Mouse (Mus musculus): ENCODE data around the gene R3hdm1.
"Not testable (repeated sequence)": the region's sequence is repeated elsewhere in the genome, so short reads cannot be mapped to it uniquely, and the experiment has no call there.

The R3hdm1 gene

DNA sequence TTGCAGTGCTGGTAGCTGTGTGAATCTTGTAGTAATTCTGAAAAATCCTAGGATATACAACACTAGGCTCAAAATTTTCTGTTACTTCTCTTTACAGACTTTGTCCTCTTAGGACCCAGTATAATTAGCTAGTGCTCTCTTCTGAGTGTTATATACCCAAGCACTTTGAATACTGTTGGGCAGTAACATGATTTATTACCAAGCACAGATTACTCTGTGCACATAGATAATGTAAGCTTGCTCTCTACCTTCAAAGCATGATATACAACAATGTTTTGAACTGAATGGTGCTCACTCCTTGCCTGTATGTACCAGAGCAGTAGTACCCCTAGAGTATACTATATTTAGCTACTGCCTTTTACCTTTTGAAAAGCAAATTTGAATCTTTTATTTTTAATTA is 33.1 kb downstream of the R3hdm1 start:
- not testable (repeated sequence) for DNase-seq (ENCODE audit: low spot score)

DNA sequence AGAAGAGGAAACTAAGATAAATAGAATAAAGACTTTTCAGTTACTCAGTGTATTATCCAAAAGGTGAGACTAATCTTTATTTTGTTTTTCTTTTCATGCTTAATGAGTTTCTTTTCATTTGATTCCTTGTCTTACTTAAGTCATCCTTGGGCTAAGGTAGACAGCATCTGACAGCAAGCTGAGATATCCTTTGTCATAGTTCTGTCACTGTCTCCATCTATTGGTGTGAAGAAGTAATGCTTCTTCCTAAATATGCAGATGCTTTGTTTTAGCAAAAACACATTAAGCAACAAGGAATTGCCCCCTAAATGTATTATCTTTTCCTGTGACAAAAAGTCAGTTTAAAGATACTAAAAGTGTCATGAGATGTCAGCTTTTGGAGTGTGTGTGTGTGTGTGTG is 37.9 kb downstream of the R3hdm1 start:
- DNase-seq (ENCODE audit: low spot score) = no peak

DNA sequence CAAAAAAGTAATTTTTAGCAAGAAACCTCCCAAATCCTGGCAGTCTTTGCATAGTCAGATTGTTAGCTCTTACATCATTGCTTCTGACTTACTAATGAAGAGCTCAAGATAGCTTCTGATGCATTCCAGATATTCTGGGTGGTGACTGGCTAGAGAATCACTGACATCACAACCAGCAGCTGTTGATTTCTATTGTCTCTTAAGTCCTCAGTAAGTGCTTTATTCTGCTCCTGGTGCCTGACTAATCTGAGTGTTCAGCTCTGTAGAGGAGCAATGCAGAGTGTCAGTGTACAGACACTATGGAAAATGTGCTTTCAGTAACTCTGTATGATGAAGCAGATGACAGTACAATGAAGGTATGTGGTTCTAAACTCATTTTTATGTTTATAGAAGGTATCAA is 38.6 kb downstream of the R3hdm1 start:
- no peak for DNase-seq (ENCODE audit: low spot score)

- DNase-seq (ENCODE audit: low spot score) = no peak
Observed at GRCm38 (mm10) chr1:128166956-128167355, 63.9 kb downstream of the R3hdm1 start.

DNA sequence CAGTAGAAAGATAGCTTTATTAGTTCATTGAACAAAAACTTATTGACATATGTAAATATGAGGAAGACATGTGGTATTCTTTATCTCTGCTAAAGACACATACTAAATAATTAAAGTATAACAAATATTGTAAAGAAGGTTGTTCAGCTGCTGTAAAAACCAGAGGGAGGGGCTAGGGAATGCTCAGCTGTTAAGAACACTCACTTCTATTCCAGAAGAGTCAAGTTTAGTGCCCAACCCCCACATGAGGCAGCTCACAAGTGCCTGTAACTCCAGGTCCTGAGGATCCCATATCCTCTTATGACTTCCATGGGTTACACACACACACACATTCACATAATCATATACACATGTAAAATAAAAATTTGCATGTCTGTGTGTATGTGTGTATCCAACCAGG is 67.0 kb downstream of the R3hdm1 start:
- DNase-seq (ENCODE audit: low spot score) = no peak

- DNase-seq (ENCODE audit: low spot score) = no peak
Observed at GRCm38 (mm10) chr1:128191426-128191825, 88.3 kb downstream of the R3hdm1 start.

DNA sequence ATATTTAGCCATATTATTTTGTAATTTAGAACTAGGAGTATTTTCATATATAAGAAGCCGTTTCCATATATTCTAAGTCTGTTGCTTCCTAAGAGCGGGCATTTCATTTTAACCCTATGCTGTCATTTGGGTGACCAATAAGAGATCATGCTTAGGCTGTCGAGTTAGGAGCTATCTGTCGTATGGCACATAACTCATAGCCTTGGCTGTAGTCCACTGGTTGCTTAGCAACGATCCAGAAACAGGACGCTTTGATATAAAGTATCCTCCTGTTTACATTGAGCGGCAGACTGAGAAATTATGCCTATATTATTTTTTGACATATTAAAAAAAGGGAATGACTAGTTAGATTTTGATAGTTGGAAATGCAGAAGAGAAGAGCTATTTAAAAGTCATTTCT is 89.3 kb downstream of the R3hdm1 start:
- DNase-seq (ENCODE audit: low spot score) = no peak

- DNase-seq (ENCODE audit: low spot score) = no peak
Observed at GRCm38 (mm10) chr1:128194011-128194410, 90.9 kb downstream of the R3hdm1 start.

GRCm38 (mm10) chr1:128197353-128197752 is 94.3 kb downstream of the R3hdm1 start:
- no peak for DNase-seq (ENCODE audit: low spot score)

- DNase-seq (ENCODE audit: low spot score) = no peak
Observed at GRCm38 (mm10) chr1:128213261-128213660, 110.2 kb downstream of the R3hdm1 start.

GRCm38 (mm10) chr1:128221886-128222285 is 118.8 kb downstream of the R3hdm1 start:
- no peak for DNase-seq (ENCODE audit: low spot score)

GRCm38 (mm10) chr1:128223304-128223703 is 120.2 kb downstream of the R3hdm1 start:
- DNase-seq (ENCODE audit: low spot score) = no peak

- DNase-seq (ENCODE audit: low spot score) = no peak
Observed at GRCm38 (mm10) chr1:128235181-128235580, 132.1 kb downstream of the R3hdm1 start.

- DNase-seq (ENCODE audit: low spot score) = no peak
Observed at GRCm38 (mm10) chr1:128243627-128243995, 140.5 kb downstream of the R3hdm1 start, which contains the start of gene Ubxn4. Gene Ubxn4 (plus strand): TSS chr1:128243964.

GRCm38 (mm10) chr1:128243996-128244726 is 141.1 kb downstream of the R3hdm1 start:
- peak; percentile 97 for DNase-seq (ENCODE audit: low spot score)

DNA sequence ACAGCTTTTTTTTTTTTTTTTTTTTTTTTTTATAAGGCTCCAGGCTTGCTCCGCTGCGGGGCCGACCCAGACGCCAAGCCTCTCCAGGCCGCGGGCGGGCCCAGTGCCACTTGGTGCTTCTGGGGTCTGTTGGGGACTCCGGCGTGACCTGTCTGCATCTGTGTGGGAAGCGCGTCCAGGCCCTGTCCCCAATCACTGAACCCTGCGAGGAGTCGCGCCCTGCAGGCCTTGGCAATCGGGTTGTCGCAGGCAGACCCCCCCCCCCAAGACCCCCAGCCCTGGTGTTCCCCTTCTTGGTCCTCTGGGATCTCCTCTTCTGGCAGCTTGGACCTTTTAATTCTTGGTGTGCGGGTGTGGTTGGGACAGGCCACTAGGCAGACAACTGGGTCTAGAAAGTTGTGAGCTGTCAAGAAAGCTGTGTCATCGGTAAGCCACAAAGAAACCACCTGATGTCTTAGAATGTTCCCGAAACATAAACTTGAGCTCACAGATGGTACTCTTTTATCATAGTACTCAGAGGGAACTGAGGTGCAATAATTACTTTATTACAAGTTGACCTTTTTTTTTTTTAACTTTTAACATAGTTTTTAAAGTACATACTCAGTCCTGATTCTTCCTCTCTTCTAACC is 141.7 kb downstream of the R3hdm1 start:
- DNase-seq (ENCODE audit: low spot score) = peak; percentile 12

DNA sequence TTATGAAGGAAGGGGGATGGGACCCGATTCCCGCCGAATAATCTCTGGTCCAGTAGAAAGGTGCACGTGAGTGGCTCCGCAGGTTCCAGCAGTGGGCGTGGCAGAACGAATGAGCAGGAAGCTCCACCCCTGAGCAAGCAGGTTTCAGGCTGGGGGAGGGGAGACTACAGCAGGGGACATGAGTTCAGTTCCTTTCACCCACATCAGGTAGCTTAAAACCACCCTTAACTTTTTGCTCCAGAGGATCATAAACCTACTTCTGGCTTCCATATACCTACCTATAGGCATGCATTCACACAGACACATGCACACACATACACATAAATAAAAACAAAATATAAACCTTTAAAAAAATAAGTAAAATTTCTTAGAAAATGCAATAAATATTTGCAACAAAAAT is 164.0 kb downstream of the R3hdm1 start:
- not testable (repeated sequence) for DNase-seq (ENCODE audit: low spot score)

GRCm38 (mm10) chr1:128270731-128271130 is 167.6 kb downstream of the R3hdm1 start:
- DNase-seq (ENCODE audit: low spot score) = no peak

- DNase-seq (ENCODE audit: low spot score) = no peak
Observed at GRCm38 (mm10) chr1:128275908-128276307, 172.8 kb downstream of the R3hdm1 start.

DNA sequence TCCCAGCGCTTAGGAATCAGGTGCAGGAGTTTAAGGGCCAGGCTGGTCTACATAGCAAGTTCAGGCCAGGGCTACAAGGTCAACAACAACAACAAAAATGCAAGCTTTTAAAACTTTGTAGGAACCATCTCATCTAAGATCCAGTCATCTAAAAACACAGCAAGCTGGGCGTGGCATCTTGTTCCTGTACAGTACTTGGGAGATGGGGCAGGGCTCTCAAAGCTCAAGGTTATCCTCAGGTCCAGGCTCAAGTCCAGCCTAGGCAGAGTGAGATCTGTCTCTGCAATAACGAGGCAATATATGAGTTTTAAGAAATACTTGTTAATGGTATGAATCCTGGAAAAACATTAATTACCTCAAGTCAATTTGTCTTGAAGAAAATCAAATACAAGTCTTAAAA is 175.5 kb downstream of the R3hdm1 start:
- no peak for DNase-seq (ENCODE audit: low spot score)

- no peak for DNase-seq (ENCODE audit: low spot score)
Observed at GRCm38 (mm10) chr1:128281753-128282152, 178.7 kb downstream of the R3hdm1 start.

DNA sequence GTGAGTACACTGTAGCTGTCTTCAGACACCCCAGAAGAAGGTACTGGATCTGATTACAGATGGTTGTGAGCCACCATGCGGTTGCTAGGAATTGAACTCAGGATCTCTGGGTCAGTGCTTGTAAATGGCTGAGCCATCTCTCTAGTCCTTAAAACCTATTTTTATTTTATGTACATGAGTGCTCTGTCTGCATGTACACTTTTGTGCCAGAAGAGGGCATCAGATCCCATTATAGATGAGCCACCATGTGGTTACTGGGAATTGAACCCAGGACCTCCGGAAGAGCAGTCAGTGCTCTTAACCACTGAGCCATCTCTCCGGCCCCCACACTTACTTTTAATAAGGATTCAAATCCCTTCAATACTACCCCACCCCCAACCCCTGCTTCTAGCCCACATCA is 179.8 kb downstream of the R3hdm1 start:
- DNase-seq (ENCODE audit: low spot score) = no peak

DNA sequence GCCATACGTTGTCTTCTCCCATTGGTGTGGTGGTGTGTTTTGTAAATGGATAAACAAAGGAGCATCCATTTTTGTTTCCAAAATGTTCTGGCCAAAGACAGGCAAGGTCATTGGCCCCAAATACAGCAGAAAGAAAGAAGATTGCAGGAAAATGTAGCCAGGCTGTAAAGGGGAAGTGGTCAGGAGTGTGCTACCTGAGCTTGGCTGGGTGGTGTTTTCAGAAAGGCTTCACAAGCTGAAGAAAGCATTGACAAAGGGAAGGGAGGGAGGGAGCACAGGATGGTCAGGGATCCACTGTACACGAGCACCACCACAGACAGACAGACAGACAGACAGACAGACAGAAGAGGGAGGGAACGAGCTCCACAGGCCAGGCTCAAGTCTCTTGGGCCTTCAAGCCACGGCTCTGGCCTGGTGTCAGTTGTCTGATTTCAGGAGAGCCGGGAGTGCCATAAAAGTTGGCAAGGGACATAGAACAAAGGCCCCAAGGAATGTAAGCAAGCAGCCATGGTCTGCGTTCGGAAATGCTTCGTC is 181.1 kb downstream of the R3hdm1 start:
- no peak for DNase-seq (ENCODE audit: low spot score)

DNA sequence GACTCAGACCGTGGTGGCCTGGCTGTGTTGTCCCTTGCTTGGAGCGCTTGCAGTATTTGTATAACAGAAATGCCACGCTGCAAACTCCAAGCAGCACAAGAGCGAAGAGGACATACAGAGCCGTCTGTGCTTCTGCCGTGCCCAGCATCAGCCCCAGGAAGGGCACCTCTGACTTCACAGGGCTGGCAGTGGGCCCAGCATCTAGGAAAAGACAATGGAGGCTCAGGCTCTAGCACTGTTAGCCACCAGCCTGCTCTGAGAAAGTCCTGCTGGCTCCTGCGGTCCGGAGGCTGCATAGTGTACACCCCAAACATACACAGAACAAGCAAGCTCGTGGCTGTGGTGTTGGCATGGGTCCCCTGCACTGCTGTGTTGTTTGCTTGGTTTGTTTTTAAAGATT is 182.0 kb downstream of the R3hdm1 start:
- no peak for DNase-seq (ENCODE audit: low spot score)

All from lung, postnatal 25 days (tissue).